Mouse (Mus musculus): ENCODE measurements around the gene Jazf1. TPM values are rescaled to one million over a fixed set of nuclear protein-coding genes. Genes with fewer than 3 reads are reported as not detected.
A peak's percentile ranks its signal among the peaks of the same experiment; 100 is the strongest.

Gene Jazf1
- polyA plus RNA-seq, 1 experiment from 2014 or later, result 2.2 TPM

DNA sequence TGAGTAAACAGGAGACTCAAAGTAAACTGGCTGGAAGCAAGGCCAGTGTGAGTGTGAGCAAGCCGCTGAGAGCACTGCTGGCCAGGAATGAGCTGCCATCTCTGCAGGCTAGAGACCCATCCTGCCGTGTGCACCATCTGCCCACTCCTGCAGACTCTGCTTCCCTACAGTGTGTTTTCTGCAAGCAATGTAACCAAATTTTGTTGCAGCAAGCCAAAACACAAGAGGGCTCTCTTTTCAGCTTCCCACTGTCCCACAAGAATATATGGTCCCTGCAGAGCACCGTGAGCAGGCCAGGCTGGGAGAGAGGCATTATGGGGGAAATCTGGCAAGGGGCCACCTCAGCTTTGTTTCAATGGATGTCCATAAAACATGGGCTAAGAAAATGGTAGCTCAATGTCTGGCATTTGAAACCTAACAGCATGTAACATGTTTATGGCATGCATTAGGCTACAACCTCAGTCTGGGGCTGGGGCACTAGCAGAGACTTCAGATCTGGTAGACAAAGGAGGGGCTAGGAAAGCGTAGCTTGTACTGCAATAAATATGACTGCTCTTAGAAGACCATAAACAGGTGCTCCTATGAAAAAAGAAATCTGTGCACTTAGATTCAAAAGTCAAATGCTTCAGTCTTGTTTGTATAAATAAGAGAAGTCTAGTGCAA lies 180.8 kb downstream of the Jazf1 start:
- WGBS, result 82% methylated on average over 4 of the region's 4 CpGs

DNA sequence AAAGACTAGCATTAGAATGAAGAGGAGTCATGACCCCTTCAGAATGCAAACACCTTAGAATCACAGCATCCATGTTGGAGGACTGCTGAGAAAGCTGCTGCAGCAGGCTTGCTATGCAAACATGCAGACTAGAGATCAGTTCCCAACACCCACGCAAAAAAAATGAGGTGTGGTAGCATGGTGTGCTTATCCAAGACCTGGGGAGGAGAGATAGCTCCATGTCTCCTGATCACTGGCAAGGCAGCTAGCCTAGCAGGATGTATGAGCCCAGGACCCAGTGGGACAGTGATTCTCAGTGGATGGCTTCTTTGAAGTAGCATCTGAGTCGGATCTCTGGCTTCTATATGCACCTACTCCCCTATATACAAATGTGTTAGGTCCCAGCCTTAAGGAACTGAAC lies 184.7 kb downstream of the Jazf1 start:
- Histone ChIP-seq H3K27me3 (ENCODE audit: low read depth, poor library complexity, severe bottlenecking) (0 out of 2 replicates have a peak, but pooled peaks cover 3% of the 10 kb centered on the region), H3K4me3 (no peak overlapping the region), H3K4me1 (peaks cover 37% of the 10 kb centered on the region), H3K9me3 (replicated peaks) (no peaks in the 10 kb centered on the region), H3K27ac (no peak overlapping the region), H3K36me3 (no peaks in the 10 kb centered on the region)
- no peak for DNase-seq (ENCODE audit: low spot score)
- 72% methylated on average over 2 of the region's 2 CpGs for WGBS

More for the DNA sequence above, 180.8 kb downstream of the Jazf1 start:
- Histone ChIP-seq H3K4me3 (no peak overlapping the region), H3K27me3 (ENCODE audit: low read depth, poor library complexity, severe bottlenecking) (0 out of 2 replicates have a peak, but pooled peaks cover 3% of the 10 kb centered on the region), H3K27ac (peak overlapping the region; percentile 53; the same call in 1 of the 2 replicates), H3K9me3 (replicated peaks) (no peaks in the 10 kb centered on the region), H3K36me3 (no peaks in the 10 kb centered on the region), H3K4me1 (peaks cover 56% of the 10 kb centered on the region)
- no peak for DNase-seq (ENCODE audit: low spot score)

DNA sequence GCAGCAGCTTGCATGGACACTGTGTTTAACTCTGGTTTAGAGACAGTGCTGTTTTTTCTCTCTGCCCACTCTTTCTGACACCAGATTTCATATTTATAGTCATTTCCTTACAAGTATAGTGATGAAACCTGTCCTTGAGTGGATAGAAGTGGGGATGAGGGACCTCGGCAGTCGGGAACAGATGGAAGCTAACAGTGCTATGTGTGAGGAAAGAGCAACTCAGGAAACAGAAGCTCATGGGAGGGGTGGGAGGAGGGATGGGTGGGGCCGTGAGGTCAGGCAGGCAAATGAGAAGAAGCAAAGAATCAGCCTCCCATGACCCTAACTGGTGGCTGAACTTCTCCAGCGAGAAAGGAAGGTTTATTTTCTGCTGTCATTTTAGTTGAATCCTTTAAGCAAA lies 191.3 kb downstream of the Jazf1 start:
- Histone ChIP-seq H3K4me3 (no peak overlapping the region), H3K9me3 (replicated peaks) (no peaks in the 10 kb centered on the region), H3K36me3 (no peaks in the 10 kb centered on the region), H3K4me1 (peaks cover 11% of the 10 kb centered on the region), H3K27ac (no peak overlapping the region), H3K27me3 (ENCODE audit: low read depth, poor library complexity, severe bottlenecking) (0 out of 2 replicates have a peak, but pooled peaks cover 5% of the 10 kb centered on the region)
- DNase-seq (ENCODE audit: low spot score), result no peak
- WGBS, result 27% methylated on average over 4 of the region's 4 CpGs

DNA sequence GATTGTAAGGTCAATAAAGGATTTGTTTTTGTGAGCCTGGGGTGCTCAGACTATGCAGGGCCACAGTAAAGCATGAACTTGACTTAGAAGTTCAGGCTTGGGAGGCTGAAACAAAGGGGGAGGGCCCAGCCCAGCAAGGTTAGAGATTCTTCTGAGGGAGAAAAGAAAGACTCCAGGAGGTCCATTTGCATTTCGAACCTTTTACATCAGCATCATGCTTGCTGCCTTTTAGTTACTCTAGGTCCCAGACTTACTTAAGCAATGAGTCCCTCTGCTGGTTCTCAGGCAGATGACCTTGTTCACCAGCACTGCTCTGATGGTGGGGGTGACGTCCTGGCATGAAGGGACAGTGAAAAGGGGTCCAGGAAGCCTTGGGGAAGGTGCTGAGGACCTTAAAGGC lies 197.1 kb downstream of the Jazf1 start:
- WGBS, result 14% methylated on average over 2 of the region's 2 CpGs
- Histone ChIP-seq H3K4me3 (no peak overlapping the region), H3K27ac (no peak overlapping the region), H3K36me3 (no peaks in the 10 kb centered on the region), H3K4me1 (peaks cover 31% of the 10 kb centered on the region), H3K9me3 (replicated peaks) (no peaks in the 10 kb centered on the region), H3K27me3 (ENCODE audit: low read depth, poor library complexity, severe bottlenecking) (peaks cover 21% of the 10 kb centered on the region; the same call in 1 of the 2 replicates)
- no peak for DNase-seq (ENCODE audit: low spot score)

DNA sequence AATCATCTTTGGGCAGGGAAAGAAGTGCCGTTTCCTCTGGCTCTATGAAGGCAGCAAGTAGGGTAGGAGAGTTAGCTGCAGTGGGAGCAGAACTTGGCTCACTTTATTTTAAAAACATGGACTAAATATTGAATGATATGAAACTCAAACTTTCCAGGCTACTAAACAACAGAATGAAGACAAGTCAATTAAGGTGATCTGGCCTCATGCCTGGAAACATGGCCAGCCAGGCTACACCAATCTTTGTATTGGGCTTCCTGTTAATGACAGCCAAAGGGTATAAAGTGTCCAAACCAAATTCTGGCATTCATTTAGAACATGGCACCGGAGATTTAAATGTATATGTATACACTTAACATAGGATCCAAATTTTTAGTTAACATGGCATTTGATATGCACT lies 199.2 kb downstream of the Jazf1 start:
- Histone ChIP-seq H3K4me3 (no peak overlapping the region), H3K27me3 (ENCODE audit: low read depth, poor library complexity, severe bottlenecking) (peaks cover 22% of the 10 kb centered on the region; the same call in 1 of the 2 replicates), H3K4me1 (peaks cover 51% of the 10 kb centered on the region), H3K27ac (no peak overlapping the region), H3K9me3 (replicated peaks) (no peaks in the 10 kb centered on the region), H3K36me3 (no peaks in the 10 kb centered on the region)
- 96% methylated on average over 2 of the region's 2 CpGs for WGBS
- DNase-seq (ENCODE audit: low spot score), result no peak

DNA sequence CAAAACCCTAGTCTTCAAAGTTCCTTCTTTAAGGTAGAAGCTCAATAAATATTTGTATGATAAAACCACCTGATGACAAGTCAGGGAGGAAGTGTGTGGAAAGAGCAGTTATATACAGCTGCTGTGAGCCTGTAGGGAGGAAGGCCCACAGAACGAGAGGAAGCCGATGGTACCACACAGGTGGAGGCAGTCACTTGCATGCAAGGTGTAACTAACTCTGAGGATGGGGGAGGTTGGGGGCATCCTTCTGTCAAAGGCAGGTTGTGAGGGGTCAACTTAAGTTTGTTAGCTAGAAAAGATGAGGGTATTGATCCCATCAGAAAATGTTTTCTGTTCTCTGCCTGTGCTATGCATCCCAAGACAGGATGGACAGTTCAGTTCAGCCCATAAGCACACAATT lies 200.1 kb downstream of the Jazf1 start:
- WGBS, result 88% methylated on average over 2 of the region's 2 CpGs
- H3K27ac ChIP-seq, result no peak overlapping the region

DNA sequence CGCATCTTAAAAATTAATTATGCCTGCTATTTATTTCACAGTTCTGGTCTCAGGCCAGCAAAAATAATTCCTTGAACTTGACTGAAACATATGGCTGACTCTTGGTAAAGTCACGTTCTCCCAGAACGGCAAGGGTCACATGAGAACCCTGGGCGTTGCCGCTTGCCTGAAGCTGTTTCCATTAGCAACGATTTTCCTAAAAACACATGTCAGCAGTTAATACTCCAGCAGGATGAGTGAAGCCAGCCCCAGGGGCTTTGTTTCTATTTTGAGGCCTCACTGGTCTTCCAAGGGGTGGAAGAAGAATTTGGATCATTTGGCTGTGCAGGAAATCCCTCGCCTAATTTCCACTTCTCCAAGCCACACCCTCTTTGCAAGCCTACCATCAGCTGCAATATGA lies 206.5 kb downstream of the Jazf1 start:
- WGBS, result 23% methylated on average over 7 of the region's 7 CpGs
- peaks cover 98% of the 10 kb centered on the region for H3K4me1 ChIP-seq
- H3K36me3 ChIP-seq, result no peaks in the 10 kb centered on the region
- H3K27ac ChIP-seq, result peak overlapping the region; percentile 75
- DNase-seq (ENCODE audit: low spot score), result peak; percentile 69
- H3K27me3 ChIP-seq (ENCODE audit: low read depth, poor library complexity, severe bottlenecking), result peaks cover 12% of the 10 kb centered on the region
- H3K4me3 ChIP-seq, result no peak overlapping the region
- no peaks in the 10 kb centered on the region for H3K9me3 ChIP-seq (replicated peaks)

More for the DNA sequence above, 200.1 kb downstream of the Jazf1 start:
- no peak for DNase-seq (ENCODE audit: low spot score)
- Histone ChIP-seq H3K4me3 (no peak overlapping the region), H3K36me3 (no peaks in the 10 kb centered on the region), H3K27me3 (ENCODE audit: low read depth, poor library complexity, severe bottlenecking) (peaks cover 19% of the 10 kb centered on the region), H3K4me1 (peaks cover 60% of the 10 kb centered on the region), H3K9me3 (replicated peaks) (no peaks in the 10 kb centered on the region)

DNA sequence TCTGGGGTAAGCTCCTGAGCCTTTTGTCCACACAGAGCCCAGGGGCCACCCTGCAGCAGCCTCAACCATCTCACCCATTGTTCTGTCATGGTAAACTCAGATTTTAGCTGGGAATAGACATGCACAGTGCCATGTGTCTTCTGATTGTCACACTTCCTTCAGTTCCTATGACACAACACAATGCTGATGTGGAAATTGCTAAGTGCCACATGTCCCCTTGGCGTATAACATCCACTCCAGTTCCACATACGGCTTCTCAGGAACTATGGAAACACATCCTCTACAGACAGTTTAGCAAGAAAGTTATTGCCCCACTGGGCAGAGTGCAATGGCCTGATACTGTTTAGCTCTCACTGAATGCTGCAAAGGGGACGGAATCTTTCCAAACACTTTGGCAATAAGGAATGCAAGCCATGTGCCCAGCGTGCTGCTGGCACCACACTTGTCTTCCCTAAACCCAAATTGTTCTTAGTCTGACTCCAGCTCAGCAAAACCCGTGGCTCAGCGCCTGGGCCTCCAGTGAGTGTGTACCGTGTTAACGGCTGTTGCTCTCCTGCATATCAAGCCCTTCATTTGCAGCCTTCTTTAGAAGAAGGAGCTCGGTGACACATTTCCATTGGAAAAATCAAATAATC lies 207.1 kb downstream of the Jazf1 start:
- no peak for DNase-seq (ENCODE audit: low spot score)
- Histone ChIP-seq H3K4me1 (peaks cover 99% of the 10 kb centered on the region), H3K4me3 (no peak overlapping the region), H3K27ac (peak overlapping the region; percentile 75), H3K36me3 (no peaks in the 10 kb centered on the region), H3K27me3 (ENCODE audit: low read depth, poor library complexity, severe bottlenecking) (peaks cover 6% of the 10 kb centered on the region), H3K9me3 (replicated peaks) (no peaks in the 10 kb centered on the region)
- 75% methylated on average over 9 of the region's 9 CpGs for WGBS

DNA sequence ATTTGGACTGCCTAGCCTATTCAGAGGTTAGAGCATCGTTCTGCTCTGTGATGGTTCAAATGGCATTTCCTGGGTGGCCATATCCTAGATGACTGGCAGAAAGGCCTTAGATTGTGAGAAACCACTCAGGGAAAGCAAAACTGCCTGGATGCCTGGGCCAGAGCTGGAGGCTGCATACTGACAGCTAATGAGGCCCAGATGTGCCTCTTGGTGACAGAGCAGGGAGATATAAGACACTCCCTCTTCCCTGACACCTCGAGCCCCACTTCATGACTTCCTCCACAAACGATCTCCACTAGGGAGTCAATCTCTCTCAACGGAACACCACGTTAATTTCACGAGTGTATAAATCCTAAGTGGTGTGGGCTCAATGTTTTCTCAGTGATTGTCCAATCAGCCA lies 207.7 kb downstream of the Jazf1 start:
- peak overlapping the region; percentile 75 for H3K27ac ChIP-seq
- H3K4me1 ChIP-seq, result peaks cover 100% of the 10 kb centered on the region
- no peak overlapping the region for H3K4me3 ChIP-seq

DNA sequence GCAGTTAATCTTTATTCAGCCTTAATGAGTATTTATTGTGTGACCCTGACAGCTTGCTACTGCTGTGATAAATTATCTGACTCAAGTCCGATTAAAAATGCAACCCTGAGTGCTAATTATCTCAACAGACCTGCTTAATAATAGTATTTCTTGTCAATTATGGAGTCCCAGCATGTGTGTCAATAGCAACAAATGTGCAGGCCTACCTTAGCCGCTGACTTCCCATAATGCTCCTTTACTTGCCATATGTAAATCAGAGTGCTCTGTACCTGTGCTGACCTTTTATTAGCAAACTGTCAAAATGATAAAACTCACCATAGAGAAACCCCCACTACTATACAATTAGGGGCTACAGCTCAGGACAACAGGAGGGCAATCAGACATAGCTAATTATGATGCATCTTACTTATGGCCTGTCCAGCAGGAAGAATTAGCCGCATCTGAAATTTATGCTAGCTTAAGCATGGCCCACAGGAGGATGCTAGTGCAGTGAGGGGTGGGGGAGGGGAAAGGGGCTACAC lies 209.5 kb downstream of the Jazf1 start:
- Histone ChIP-seq H3K4me3 (no peak overlapping the region), H3K4me1 (peaks cover 98% of the 10 kb centered on the region), H3K36me3 (no peaks in the 10 kb centered on the region), H3K9me3 (replicated peaks) (no peaks in the 10 kb centered on the region), H3K27me3 (ENCODE audit: low read depth, poor library complexity, severe bottlenecking) (peaks cover 9% of the 10 kb centered on the region; the same call in 1 of the 2 replicates), H3K27ac (no peak overlapping the region)
- 30% methylated on average over 3 of the region's 3 CpGs for WGBS
- no peak for DNase-seq (ENCODE audit: low spot score)

More for the DNA sequence above, 207.7 kb downstream of the Jazf1 start:
- Histone ChIP-seq H3K9me3 (replicated peaks) (no peaks in the 10 kb centered on the region), H3K36me3 (no peaks in the 10 kb centered on the region), H3K27me3 (ENCODE audit: low read depth, poor library complexity, severe bottlenecking) (peaks cover 8% of the 10 kb centered on the region; the same call in 1 of the 2 replicates)
- peak; percentile 70 for DNase-seq (ENCODE audit: low spot score)
- 5% methylated on average over 6 of the region's 6 CpGs for WGBS

DNA sequence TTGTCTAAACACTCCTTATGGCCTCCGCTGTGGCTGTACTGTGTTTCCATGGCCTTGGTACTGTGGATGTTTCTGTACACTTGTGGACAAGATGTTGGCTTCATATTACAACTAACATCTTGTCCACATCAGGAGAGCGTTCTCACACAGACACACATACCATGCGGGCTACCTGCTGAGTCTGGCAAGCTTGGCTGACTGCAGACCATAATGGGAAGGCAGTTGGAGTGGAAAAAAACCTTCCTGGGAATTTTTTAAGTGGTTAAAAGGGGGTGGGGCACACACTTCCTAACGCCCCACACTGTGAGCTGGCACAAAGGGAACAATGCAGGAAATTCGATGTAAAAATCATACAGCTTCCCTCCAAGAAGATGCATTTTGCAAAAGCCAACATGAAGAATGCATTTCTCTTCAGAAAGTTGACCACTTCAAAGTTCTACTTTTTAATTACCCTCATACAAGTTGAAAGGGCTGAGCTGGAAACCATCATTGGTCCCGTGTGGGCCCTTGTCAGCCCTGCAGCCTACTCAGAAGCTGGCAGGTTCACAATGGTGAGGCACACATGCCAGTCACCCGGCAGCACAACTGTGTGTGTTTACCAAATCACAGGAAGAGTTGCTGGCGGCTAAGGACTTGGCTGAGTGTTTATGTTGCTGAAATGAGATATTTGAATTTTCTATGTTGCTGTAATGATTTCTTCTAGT lies 215.9 kb downstream of the Jazf1 start:
- H3K9me3 ChIP-seq (replicated peaks), result no peaks in the 10 kb centered on the region
- H3K27me3 ChIP-seq (ENCODE audit: low read depth, poor library complexity, severe bottlenecking), result 0 out of 2 replicates have a peak, but pooled peaks cover 4% of the 10 kb centered on the region
- H3K4me1 ChIP-seq, result peaks cover 76% of the 10 kb centered on the region
- H3K36me3 ChIP-seq, result no peaks in the 10 kb centered on the region
- WGBS, result 58% methylated on average over 8 of the region's 8 CpGs
- peak overlapping the region; percentile 81 for H3K27ac ChIP-seq
- H3K4me3 ChIP-seq, result no peak overlapping the region
- DNase-seq (ENCODE audit: low spot score), result peak; percentile 61

DNA sequence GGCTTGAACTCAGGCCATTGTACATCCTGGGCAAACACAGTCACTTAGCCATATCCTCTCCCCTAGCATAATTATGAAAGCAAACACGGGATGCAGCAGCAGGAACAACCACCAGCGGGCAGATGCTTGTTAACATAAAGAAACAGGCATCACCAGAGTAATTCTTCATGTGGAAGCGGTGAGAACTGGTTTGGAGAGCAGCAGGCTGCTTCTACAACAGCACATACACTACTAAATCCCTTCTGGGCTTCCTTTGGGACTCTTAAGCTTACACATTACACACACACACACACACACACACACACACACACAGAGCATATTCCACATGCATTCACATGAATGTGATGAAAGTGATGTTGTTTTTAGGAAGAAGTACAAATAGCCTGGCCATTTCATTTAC lies 216.5 kb downstream of the Jazf1 start:
- Histone ChIP-seq H3K4me3 (no peak overlapping the region), H3K4me1 (peaks cover 70% of the 10 kb centered on the region), H3K9me3 (replicated peaks) (no peaks in the 10 kb centered on the region), H3K36me3 (no peaks in the 10 kb centered on the region), H3K27me3 (ENCODE audit: low read depth, poor library complexity, severe bottlenecking) (0 out of 2 replicates have a peak, but pooled peaks cover 4% of the 10 kb centered on the region), H3K27ac (peak overlapping the region; percentile 81)
- no peak for DNase-seq (ENCODE audit: low spot score)
- 76% methylated on average over 3 of the region's 3 CpGs for WGBS

Measured in limb, embryonic 10.5 days (tissue).